Mouse (Mus musculus) ES-E14 (cell line): ENCODE measurements around the gene Col2a1.

Experiments
- CHD2 ChIP-seq: IDR thresholded peaks from 2 replicates; pipeline ENCODE4 v1.6.1; 2014; ENCODE audit warnings: mild to moderate bottlenecking, low read depth, low read length, inconsistent platforms
- HCFC1 ChIP-seq: IDR thresholded peaks from 2 replicates; pipeline ENCODE4 v1.6.1; 2012; ENCODE audit warnings: low read length, inconsistent platforms, borderline replicate concordance; ENCODE audit not compliant: insufficient read depth
- MAFK ChIP-seq: IDR thresholded peaks from 2 replicates; pipeline ENCODE4 v1.6.1; 2014; ENCODE audit warnings: mild to moderate bottlenecking, low read depth, low read length, inconsistent platforms; ENCODE audit not compliant: insufficient read depth
- ZC3H11A ChIP-seq: IDR thresholded peaks from 2 replicates; pipeline ENCODE4 v1.6.1; 2012; ENCODE audit warnings: low read depth, mild to moderate bottlenecking, inconsistent platforms, low read length, borderline replicate concordance
- ZNF384 ChIP-seq: IDR thresholded peaks from 2 replicates; pipeline ENCODE4 v1.6.1; 2012; ENCODE audit warnings: low read depth, low read length, inconsistent platforms

GRCm38 (mm10) chr15:97965311-97966045 is 39.0 kb downstream of the Col2a1 start:
- TF ChIP-seq CHD2 (no peak), ZNF384 (no peak), ZC3H11A (no peak), MAFK (no peak), HCFC1 (no peak)
